Mouse (Mus musculus) embryonic facial prominence, embryonic 10.5 days (tissue): Measurements from ENCODE around the gene Lpgat1. TPM values are rescaled to one million over a fixed set of nuclear protein-coding genes. Genes with fewer than 3 reads are reported as not detected.

Experiments used
- polyA plus RNA-seq: library from polyadenylated mRNA; unstranded; fragments of >200 nt; fragmentation: Nextera tagmentation; extraction: Ambion mirVana; gene quantifications from 2 replicates; pipeline ENCODE4 v1.2.1, GENCODE M21; 2016

Lpgat1 gene
- polyA plus RNA-seq, 1 experiment from 2014 or later, result 24.0 TPM

Other genes starting within 250 kb of the Lpgat1 start
- gene Dtl, start 142.3 kb upstream of the Lpgat1 start, polyA plus RNA-seq, result 87.4 and 88.6 TPM in 2 replicates
- gene Ints7, start 142.2 kb upstream of the Lpgat1 start, polyA plus RNA-seq, result 80.2 and 82.2 TPM in 2 replicates
- 60.0 and 62.2 TPM in 2 replicates for gene Nek2, start 103.6 kb downstream of the Lpgat1 start, polyA plus RNA-seq
- 1.5 and 1.8 TPM in 2 replicates for gene Slc30a1, start 188.9 kb downstream of the Lpgat1 start, polyA plus RNA-seq